Mouse (Mus musculus) bone marrow macrophage, adult 2 months (primary cell): ENCODE measurements around the gene Ctnna3. TPM values are rescaled to one million over a fixed set of nuclear protein-coding genes. Genes with fewer than 3 reads are reported as not detected.
A peak's percentile ranks its signal among the peaks of the same experiment; 100 is the strongest.
"Not testable (repeated sequence)": the region's sequence is repeated elsewhere in the genome, so short reads cannot be mapped to it uniquely, and the experiment has no call there.

Source experiments
- H3K27ac ChIP-seq: 2 replicates; pipeline ENCODE4 v1.5.1; 2012; ENCODE audit warnings: low read depth, low read length; ENCODE audit not compliant: insufficient read depth
- H3K4me1 ChIP-seq: 2 replicates; pipeline ENCODE4 v1.6.1; 2012; ENCODE audit warnings: low read length; ENCODE audit not compliant: control insufficient read depth, insufficient read depth
- H3K4me3 ChIP-seq: 2 replicates; pipeline ENCODE4 v1.5.1; 2012; ENCODE audit warnings: mild to moderate bottlenecking, low read length, moderate library complexity; ENCODE audit not compliant: insufficient read depth
- CTCF ChIP-seq: IDR thresholded peaks from 2 replicates; pipeline ENCODE4 v1.5.1; 2012; ENCODE audit warnings: low read depth, mild to moderate bottlenecking, low read length, moderate library complexity
- POLR2A ChIP-seq: IDR thresholded peaks from 2 replicates; pipeline ENCODE4 v1.6.1; 2012; ENCODE audit warnings: mild to moderate bottlenecking, low read depth, low read length, borderline replicate concordance
- polyA plus RNA-seq: library from polyadenylated mRNA; stranded (reverse); fragments of >200 nt; gene quantifications from 2 replicates; pipeline ENCODE4 v1.2.4, GENCODE M21; 2012; ENCODE audit not compliant: missing spikeins, insufficient read depth, insufficient read length

Gene Ctnna3
- polyA plus RNA-seq = not detected in 2 replicates

DNA sequence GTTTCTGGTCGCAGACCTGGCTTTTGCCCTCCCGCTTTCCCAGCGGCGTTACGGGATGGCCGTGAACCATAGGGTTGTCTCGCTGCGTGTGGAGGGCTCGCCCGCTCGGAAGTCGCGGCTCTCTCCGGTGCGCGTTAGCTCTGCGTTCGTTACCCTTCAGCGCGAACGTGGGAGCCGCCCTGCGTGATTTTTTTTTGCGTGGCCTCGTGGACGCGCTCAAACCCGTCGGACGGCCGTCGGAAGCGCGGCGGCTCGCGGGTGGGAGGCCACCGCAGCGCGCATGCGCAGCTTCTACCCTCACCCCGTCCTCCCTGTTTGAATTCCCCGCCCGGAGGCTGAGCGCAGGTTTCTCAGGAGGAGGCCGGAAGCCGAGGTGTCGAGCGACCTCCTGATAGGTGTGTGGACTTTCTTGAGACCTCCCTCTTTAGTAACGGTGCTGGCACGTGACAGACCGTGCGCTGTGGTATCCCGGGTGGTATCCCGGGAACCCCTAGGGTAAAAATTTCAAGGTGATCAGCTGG is at the start of gene Ctnna3:
Gene Ctnna3 (plus strand): TSS at position 314 of the 521 bp plus-strand sequence.
- no peak within 1 kb of the TSS for H3K27ac ChIP-seq
- H3K4me1 ChIP-seq = no peaks in the 10 kb centered on the region
- H3K4me3 ChIP-seq = peak within 1 kb of the TSS; percentile 96
- TF ChIP-seq POLR2A = no peak

DNA sequence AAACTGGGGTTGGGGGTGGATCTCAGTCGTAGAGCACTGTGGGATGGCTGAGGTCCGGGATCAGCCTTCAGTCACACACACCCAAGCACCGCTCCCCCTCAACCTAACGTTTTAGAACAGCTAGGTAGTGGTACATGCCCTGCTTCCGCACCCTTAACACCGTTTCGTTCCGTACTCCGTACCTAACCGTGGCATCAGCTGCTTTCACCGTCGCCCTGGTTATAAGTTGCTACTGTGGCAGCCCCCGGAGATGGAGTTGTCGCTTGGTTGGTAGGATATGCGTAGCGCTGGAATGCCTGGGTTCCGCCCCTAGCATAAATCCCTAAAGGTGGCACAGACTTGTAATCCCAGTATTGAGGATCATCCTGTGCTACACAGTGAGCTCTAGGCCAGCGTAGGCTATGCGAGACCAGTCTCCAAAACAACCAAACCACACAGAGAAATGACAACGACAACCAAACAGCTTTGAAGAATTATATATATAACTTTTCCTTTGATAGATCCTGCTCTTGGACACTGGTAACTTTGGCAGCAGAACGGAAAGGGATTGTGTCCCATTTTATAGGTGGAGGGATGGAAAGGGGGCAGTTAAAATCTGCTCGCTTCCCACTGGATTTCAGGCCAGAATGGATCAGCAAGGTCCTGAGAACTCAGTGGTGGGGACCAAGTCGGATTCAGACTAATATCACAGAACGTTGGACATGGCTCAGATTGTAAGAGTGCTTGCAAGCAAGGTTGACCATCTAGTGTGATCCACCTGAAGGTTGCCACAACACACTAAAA is 48.2 kb upstream of the Ctnna3 start, which contains the start of gene Sirt1:
Gene Sirt1 (minus strand): TSS at position 207 of the 783 bp plus-strand sequence.
- Histone ChIP-seq H3K4me1 (peaks cover 9% of the 10 kb centered on the region), H3K27ac (peak within 1 kb of the TSS; percentile 27; the same call in 1 of the 2 replicates), H3K4me3 (peak within 1 kb of the TSS; percentile 64)
- no peak for TF ChIP-seq CTCF

DNA sequence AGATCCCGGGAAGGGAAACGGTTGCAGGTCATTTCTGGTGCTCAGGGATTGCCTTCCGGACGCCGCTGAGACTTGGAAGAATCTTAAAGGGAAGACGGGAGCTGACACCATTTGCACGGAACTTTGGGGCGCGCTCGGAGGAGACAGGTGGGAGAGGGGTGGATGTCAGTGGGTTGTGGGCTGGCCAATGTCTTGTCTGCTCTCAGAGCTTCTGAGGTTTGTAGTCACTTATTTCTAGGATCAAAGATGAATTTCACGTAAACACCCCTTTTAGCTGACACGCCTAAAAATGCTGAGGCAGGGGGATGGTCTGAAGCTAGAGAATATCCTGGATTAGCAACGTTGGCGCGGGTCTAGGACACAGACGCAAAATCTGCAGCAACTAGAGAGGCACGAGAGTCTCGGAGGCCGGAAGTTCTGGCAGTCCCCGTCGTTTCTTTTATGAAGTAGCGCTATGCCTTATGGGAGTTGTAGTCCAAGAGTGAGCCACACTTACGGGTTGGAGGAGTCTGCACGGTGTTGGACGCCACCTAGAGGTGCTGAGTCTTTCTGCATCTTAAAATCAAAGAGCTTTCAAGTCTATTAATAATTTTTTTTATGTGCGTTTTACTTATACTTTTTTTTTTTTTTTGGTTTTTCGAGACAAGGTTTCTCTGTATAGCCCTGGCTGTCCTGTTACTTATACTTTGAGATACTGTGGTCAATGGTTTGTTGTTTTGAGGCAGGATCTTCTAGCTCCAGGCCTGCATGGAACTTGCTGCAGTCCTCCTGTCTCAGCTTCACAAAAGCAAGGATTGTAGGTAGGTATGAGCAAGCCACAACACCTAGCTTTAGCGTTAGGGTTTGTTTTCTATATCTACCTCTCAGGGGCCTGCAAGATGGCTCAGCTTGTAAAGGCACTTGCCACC is 47.3 kb upstream of the Ctnna3 start, which contains the start of gene Dnajc12:
Gene Dnajc12 (plus strand): TSS at position 72 of the 908 bp plus-strand sequence.
- H3K4me1 ChIP-seq = peaks cover 9% of the 10 kb centered on the region
- peak within 1 kb of the TSS; percentile 64 for H3K4me3 ChIP-seq
- H3K27ac ChIP-seq = peak within 1 kb of the TSS; percentile 27; the same call in 1 of the 2 replicates
- TF ChIP-seq CTCF (peak; percentile 45; the same call in 1 of the 2 replicates), POLR2A (peak; percentile 79; the same call in 1 of the 2 replicates)

DNA sequence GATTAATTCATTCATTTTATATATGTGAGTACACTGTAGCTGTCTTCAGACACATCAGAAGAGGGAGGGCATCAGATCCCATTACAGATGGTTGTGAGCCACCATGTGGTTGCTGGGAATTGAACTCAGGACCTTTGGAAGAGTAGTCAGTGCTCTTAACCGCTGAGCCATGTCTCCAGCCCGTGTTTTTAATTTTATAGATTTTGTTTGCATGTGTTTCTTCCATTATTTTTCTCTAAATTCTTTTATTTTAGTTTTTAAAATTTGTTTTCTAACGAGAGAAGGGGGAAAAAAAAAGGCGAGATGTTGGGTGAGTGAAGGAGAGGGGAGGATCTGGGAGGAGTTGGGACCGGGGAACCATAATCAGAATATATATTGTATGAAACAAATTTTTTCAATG is 44.0 kb upstream of the Ctnna3 start:
- H3K4me1 ChIP-seq, H3K27ac ChIP-seq: not testable (repeated sequence)
- H3K4me3 ChIP-seq = peak overlapping the region; percentile 73

DNA sequence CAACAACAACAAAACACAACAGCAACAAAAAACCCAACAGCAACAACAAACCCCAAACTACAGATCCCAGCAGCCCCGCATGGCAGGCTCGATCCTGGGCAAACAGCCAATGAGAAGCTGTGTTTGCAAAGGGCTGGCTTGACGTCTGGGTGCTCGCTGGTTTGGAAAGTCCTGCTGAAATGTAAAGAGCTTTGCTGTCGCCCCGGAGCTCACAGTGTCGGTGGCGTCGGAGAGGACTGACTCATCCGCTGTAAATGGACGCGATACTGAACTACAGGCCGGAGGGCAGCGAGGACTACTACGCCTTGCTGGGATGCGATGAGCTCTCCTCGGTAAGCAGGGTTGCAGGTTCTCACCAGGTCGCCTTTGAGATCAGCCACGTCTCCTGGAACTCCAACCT is 43.5 kb upstream of the Ctnna3 start:
- Histone ChIP-seq H3K27ac (0 out of 2 replicates have a peak overlapping the region, but pooled peaks have one; percentile 15), H3K4me1 (peaks cover 9% of the 10 kb centered on the region), H3K4me3 (peak overlapping the region; percentile 73)
- TF ChIP-seq CTCF (no peak), POLR2A (no peak)

DNA sequence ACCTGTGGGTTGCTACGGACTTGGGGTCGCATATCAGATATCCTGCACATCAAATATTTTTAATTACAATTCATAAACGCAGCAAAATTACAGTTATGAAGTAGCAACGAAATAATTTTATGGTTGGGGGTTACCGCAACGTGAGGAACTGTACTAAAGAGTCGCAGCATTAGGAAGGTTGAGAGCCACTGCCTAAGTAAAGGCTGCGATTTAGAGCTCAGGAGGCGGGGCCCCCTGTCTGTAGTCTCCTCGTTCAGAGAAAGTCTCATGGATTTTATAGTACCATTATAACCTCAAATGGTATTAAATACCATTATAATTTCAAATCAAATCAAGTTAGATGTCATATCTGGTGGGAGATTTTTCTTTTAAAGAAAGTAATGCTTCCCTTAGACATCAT is 42.9 kb upstream of the Ctnna3 start:
- Histone ChIP-seq H3K27ac (no peak overlapping the region), H3K4me3 (peak overlapping the region; percentile 73), H3K4me1 (peaks cover 4% of the 10 kb centered on the region; the same call in 1 of the 2 replicates)
- no peak for TF ChIP-seq CTCF
- no peak for TF ChIP-seq POLR2A

DNA sequence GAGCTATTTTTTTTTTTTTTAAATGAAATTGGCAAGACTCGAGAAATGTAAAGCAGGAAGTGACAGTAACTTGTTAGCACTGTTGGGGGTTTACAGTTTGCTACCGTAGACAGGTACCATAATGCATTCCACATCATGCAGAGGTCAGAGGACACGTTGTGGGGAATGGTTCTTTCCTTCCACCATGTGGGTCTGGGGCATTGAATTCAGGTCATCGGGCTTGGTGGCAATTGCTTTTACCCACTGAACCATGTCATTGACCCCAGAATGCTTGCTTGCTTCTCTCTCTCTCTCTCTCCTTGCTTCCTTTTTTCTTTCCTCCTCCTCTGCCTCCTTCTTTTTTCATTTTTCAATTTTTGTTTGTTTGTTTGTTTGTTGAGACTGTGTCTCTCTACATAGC is 41.0 kb upstream of the Ctnna3 start:
- TF ChIP-seq POLR2A = no peak
- no peak for TF ChIP-seq CTCF
- Histone ChIP-seq H3K4me1 (no peaks in the 10 kb centered on the region), H3K27ac (no peak overlapping the region), H3K4me3 (no peak overlapping the region)

DNA sequence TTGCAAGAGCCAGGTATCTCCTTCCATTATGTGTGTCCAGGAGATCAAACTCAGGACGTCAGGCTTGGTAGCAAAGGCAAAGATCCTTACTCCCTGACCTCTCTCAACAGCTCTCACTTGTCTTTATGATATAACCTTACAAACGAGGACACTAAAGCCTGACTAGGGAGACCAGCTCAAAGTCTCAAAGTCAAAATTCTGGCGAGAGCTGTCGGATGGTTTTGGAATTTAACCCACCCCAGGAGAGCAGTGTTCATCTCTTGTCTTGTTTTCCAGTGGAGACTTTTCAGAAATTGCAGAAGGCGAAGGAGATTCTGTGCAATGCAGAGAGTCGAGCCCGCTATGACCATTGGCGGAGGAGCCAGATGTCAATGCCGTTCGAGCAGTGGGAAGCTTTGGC is 32.9 kb upstream of the Ctnna3 start:
- Histone ChIP-seq H3K4me1 (no peaks in the 10 kb centered on the region), H3K4me3 (no peak overlapping the region), H3K27ac (no peak overlapping the region)
- TF ChIP-seq CTCF (no peak), POLR2A (no peak)

DNA sequence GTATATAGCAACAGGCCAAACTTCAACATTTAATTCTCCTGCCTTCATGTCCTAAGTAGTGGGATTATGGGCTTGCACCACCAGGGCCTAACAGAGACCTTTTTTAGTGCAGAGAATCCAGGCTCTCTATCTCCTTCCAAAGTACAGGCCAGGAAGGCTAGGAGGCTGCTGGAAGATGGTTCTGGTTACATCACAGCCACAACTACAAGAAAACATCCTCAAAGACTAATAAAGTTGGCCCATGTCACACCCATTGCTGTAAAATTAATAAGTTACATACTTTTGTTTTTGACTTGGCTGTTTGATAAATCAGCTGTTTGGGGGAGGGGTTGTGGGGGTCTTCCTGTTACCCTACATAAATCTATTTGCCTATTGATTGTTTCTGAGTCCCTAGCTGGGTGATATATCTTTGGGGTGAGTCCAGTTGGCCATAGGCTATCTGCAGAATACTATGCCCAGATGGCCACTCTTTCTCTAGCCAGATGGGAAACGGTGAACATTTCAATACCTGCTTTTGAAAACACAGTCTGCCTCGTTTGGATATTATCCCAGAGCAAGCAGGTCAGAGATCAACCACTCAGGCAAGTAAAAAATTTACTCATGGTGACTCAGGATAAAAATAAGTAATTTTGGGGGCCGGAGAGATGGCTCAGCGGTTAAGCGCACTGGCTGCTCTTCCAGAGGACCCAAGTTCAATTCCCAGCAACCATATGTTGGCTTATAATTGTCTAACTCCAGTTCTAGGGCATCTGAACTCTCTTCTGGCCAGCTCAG is 27.0 kb upstream of the Ctnna3 start:
- Histone ChIP-seq H3K4me3 (no peak overlapping the region), H3K4me1 (no peaks in the 10 kb centered on the region), H3K27ac (no peak overlapping the region)
- no peak for TF ChIP-seq POLR2A
- no peak for TF ChIP-seq CTCF
